ENCODE assay signal across 8 mouse cellular contexts in the genomic region with DNA sequence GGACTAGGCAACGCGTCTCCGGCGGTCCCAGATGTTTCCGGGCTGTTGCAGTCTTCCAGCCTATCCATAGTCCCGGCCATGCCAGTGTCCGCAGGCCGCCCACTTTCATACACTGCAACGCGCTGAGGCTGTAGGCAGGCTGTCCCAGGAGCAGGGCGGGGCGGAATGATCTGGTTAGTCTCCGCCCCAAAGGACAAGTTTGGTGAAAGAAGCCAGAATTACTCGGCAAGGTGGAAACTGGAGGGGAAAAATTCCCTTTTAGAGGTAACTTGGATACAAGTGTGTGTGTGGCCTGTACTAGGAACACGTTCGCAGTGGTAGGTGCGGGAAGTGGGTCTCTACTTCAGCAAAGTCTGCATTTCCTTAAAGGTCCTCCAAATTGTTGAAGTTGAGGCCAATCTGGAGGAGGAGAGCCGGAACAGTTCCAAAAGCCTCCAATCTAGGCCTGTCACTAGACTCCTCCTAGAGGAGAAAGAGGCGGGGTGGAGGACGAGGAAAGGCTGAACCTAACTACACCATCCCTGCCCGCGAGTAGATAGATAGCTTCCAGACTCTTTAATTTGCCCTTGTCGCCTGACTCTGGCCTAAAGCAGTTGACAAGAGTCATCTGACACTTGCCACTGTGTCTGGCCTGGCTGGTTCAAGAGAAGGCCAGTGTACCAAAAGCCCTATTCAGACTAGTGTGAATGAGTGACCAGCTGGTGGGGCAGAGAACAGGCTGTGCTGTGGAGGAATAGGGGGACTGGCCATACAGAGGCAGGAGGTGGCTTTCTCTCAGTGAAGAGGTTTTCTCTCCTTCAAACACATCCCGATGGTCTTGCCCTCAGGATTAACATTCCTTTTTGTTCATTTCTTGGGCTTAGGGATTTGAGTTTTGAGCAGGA. TPM values are rescaled to one million over a fixed set of nuclear protein-coding genes. Genes with fewer than 3 reads are reported as not detected.
DNase-seq lines count a peak whose midpoint lies in the region; ATAC-seq and TF ChIP-seq lines count a peak whose summit lies in the region.

A gene (minus strand): TSS at position 107 of the 884 bp plus-strand sequence.

- H3K4me2 ChIP-seq in hindbrain, embryonic 11.5 days (replicated peaks; ENCODE audit: low read depth, low read length): peak within 1 kb of the TSS; percentile 56
- H3K4me2 ChIP-seq in limb, embryonic 15.5 days: peak within 1 kb of the TSS; percentile 63
- peak within 1 kb of the TSS; percentile 50 for H3K4me2 ChIP-seq in midbrain, embryonic 14.5 days (ENCODE audit: low read length)

- TF ChIP-seq CTCF in brain, embryonic 14.5 days (IDR thresholded peaks at IDR 0.05; ENCODE audit: borderline replicate concordance, extremely low read depth, insufficient read depth, insufficient read length): no peak

- H3K4me1 ChIP-seq in hindbrain, embryonic 11.5 days (replicated peaks; ENCODE audit: control insufficient read depth, insufficient read depth, low read length): 0 out of 2 replicates have a peak, but pooled peaks cover 2% of the 10 kb centered on the region
- H3K4me1 ChIP-seq in limb, embryonic 15.5 days: peaks cover 13% of the 10 kb centered on the region
- peaks cover 4% of the 10 kb centered on the region; the same call in 1 of the 2 replicates for H3K4me1 ChIP-seq in midbrain, embryonic 14.5 days (ENCODE audit: control insufficient read depth, insufficient read depth, low read length)

- H3K27ac ChIP-seq in hindbrain, embryonic 11.5 days (ENCODE audit: low read depth, low read length): no peak within 1 kb of the TSS
- H3K27ac ChIP-seq in limb, embryonic 15.5 days: peak within 1 kb of the TSS; percentile 59
- no peak within 1 kb of the TSS for H3K27ac ChIP-seq in midbrain, embryonic 14.5 days (replicated peaks; ENCODE audit: low read depth, low read length)

- H3K9me3 ChIP-seq in hindbrain, embryonic 11.5 days (ENCODE audit: control insufficient read depth, low read length): no peaks in the 10 kb centered on the region
- H3K9me3 ChIP-seq in limb, embryonic 15.5 days: no peaks in the 10 kb centered on the region
- no peaks in the 10 kb centered on the region for H3K9me3 ChIP-seq in midbrain, embryonic 14.5 days (ENCODE audit: control insufficient read depth, low read length)

- 14% methylated on average over 24 of the region's 24 CpGs for WGBS in hindbrain, embryonic 11.5 days
- WGBS in limb, embryonic 15.5 days: 10% methylated on average over 24 of the region's 24 CpGs
- 14% methylated on average over 24 of the region's 24 CpGs for WGBS in midbrain, embryonic 14.5 days

- TF ChIP-seq POLR2A in brain, embryonic 14.5 days (IDR thresholded peaks at IDR 0.05; ENCODE audit: borderline replicate concordance, extremely low read depth, insufficient read depth, insufficient read length, poor library complexity, severe bottlenecking): no peak

- no peaks in the 10 kb centered on the region for H3K36me3 ChIP-seq in hindbrain, embryonic 11.5 days (ENCODE audit: control insufficient read depth, insufficient read depth, low read length)
- no peaks in the 10 kb centered on the region for H3K36me3 ChIP-seq in limb, embryonic 15.5 days
- H3K36me3 ChIP-seq in midbrain, embryonic 14.5 days (ENCODE audit: control insufficient read depth, insufficient read depth, low read length): no peaks in the 10 kb centered on the region

- peak; percentile 79 for ATAC-seq in hindbrain, embryonic 11.5 days (ENCODE audit: low FRiP score)
- peak; percentile 83; the same call in 1 of the 2 replicates for ATAC-seq in limb, embryonic 15.5 days (ENCODE audit: insufficient number of reproducible peaks, low FRiP score, low TSS enrichment, low read depth)
- no peak for ATAC-seq in midbrain, embryonic 14.5 days (ENCODE audit: low FRiP score, low TSS enrichment)

- intact Hi-C loops in left cerebral cortex, postnatal 36 days (cut with DNase I): no loop called here

- 0 out of 2 replicates have a peak, but pooled peaks cover 5% of the 10 kb centered on the region for H3K27me3 ChIP-seq in hindbrain, embryonic 11.5 days (ENCODE audit: control insufficient read depth, insufficient read depth, low read length)
- H3K27me3 ChIP-seq in limb, embryonic 15.5 days: 0 out of 2 replicates have a peak, but pooled peaks cover 5% of the 10 kb centered on the region
- peaks cover 14% of the 10 kb centered on the region; the same call in 1 of the 2 replicates for H3K27me3 ChIP-seq in midbrain, embryonic 14.5 days (ENCODE audit: control insufficient read depth, insufficient read depth, low read length)

- peak within 1 kb of the TSS; percentile 31; the same call in 1 of the 2 replicates for H3K9ac ChIP-seq in hindbrain, embryonic 11.5 days (ENCODE audit: low read depth, low read length)
- H3K9ac ChIP-seq in limb, embryonic 15.5 days: no peak within 1 kb of the TSS
- H3K9ac ChIP-seq in midbrain, embryonic 14.5 days (replicated peaks; ENCODE audit: low read length): peak within 1 kb of the TSS; percentile 9; the same call in 1 of the 2 replicates

- DNase-seq in MN1 (ENCODE audit: low spot score): peak; percentile 75
- DNase-seq in brain, embryonic 14.5 days (ENCODE audit: low read depth): peak; percentile 30
- peak; percentile 51 for DNase-seq in forelimb bud, embryonic 11.5 days (ENCODE audit: low read depth, low spot score)
- DNase-seq in hindbrain, embryonic 11.5 days (ENCODE audit: low spot score): peak; percentile 53
- peak; percentile 37 for DNase-seq in midbrain, embryonic 14.5 days
- peak; percentile 59 for DNase-seq in urinary bladder, adult 2 months (ENCODE audit: low spot score)
- DNase-seq in left cerebral cortex, postnatal 36 days (ENCODE audit: low spot score in 2 of 2): no peak

- peak within 1 kb of the TSS; percentile 21 for H3K4me3 ChIP-seq in hindbrain, embryonic 11.5 days (ENCODE audit: low read depth, low read length)
- H3K4me3 ChIP-seq in limb, embryonic 15.5 days: peak within 1 kb of the TSS; percentile 42
- H3K4me3 ChIP-seq in midbrain, embryonic 14.5 days (replicated peaks; ENCODE audit: low read depth, low read length): peak within 1 kb of the TSS; percentile 17

RNA-seq across cellular contexts. Expression of the gene that starts here (rescaled TPM):
- polyA plus RNA-seq in brain, embryonic 14.5 days (2012; rRNA removed): 0.55 and 0.60 TPM in 2 replicates
- not detected in 2 replicates for polyA plus RNA-seq in hindbrain, embryonic 11.5 days (2014; fragmentation: Nextera tagmentation; extraction: Ambion mirVana)
- polyA plus RNA-seq in limb, embryonic 15.5 days (2015; fragmentation: Nextera tagmentation; extraction: Ambion mirVana): 0.70 and 1.5 TPM in 2 replicates
- polyA plus RNA-seq in midbrain, embryonic 14.5 days (2014; fragmentation: Nextera tagmentation; extraction: Ambion mirVana): not detected in 2 replicates
- polyA plus RNA-seq in urinary bladder, adult 2 months (2012; rRNA removed): 9.8 and 10.7 TPM in 2 replicates
- total RNA-seq in left cerebral cortex, postnatal 36 days (2021): under 1 TPM; 0.94 to 0.97 TPM

Comparison
In these comparisons a context has a peak if more than half of its experiments do, and no peak if none do; other contexts are left out.
1. Peak in DNase-seq in brain, embryonic 14.5 days; RNA of the gene not detected or under 1 TPM.
2. Peak in DNase-seq, ATAC-seq, H3K4me3 ChIP-seq, H3K9ac ChIP-seq and H3K4me2 ChIP-seq in hindbrain, embryonic 11.5 days; RNA of the gene not detected or under 1 TPM.
3. Peak in DNase-seq, H3K4me3 ChIP-seq, H3K9ac ChIP-seq and H3K4me2 ChIP-seq in midbrain, embryonic 14.5 days; RNA of the gene not detected or under 1 TPM.
4. DNase-seq: peak in MN1 (single experiment), forelimb bud, embryonic 11.5 days (single experiment) and urinary bladder, adult 2 months (single experiment); none in left cerebral cortex, postnatal 36 days (0 of 2).
5. Peak in every context shown above with its lines, with median percentiles within 50 percentile points of each other: H3K4me2 ChIP-seq and H3K4me3 ChIP-seq.